Mouse (Mus musculus) heart, postnatal 25 days (tissue): ENCODE results near the gene Fgf22. TPM values are rescaled to one million over a fixed set of nuclear protein-coding genes. Genes with fewer than 3 reads are reported as not detected.

Experiments
- DNase-seq: peaks from one replicate; pipeline ENCODE4 v3.0.0; 2022; ENCODE audit warnings: low spot score
- intact Hi-C: fragments of 180-260 bp; cut with DNase I; formaldehyde crosslinking; loops from one replicate; pipeline ENCODE4 v1.15.1; 2025
- total RNA-seq, 2 experiments: library from RNA; stranded (reverse); gene quantifications; 2 replicates each; pipeline ENCODE4 v1.2.3; 2021

The Fgf22 gene
- total RNA-seq, 2 experiments from 2014 or later = not detected

DNA sequence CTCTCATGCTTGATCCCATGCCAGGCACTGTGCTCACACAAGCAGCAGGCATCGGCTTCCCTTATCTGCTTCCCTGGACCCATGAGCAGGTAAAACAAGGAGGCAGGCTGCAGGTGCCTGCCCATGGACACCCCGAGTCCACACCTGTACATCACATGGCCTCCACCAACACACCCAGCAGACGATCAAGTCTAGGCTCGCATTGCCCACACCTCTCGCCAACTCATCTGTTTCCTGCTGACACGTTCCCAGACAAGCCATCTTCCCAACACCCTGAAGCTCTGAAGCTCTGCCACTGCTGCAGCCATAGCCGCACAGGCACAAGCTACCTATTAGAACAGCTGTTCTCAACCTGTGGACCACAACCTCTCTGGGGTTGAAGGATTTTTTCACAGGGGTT lies 9.4 kb downstream of the Fgf22 start:
- intact Hi-C loops = loop anchor here (1.0 to 2.0 kb wide), 2 partner anchors 16 to 57 kb away; no protein-coding TSS in a partner anchor
- no peak for DNase-seq

DNA sequence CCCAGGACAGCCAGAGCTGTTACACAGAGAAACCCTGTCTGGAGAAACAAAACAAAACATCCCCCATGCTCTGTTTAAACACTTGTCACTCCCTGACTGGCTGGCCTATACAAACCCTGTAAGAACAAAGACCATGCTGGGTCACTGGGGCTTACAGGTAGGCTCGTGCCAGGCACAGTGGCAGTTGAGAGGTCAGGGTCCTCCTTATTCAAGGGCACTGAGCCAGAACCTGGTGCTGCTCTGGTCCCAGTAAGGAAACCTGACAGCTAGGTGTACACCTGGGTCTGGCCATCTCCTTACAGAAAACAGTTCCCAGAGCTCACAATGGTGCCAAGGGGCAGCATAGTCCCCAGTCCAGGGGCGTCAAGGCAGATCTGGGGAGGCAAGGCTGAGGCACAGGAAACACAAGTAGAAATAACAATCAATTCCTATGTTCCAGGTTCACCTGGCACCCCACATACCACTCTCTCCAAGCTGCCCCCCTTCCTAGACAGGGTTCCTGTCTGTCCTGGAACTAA lies 10.4 kb downstream of the Fgf22 start:
- no peak for DNase-seq
- intact Hi-C loops = loop anchor here (2.0 kb wide), 1 partner anchor 58 kb away; no protein-coding TSS in a partner anchor

DNA sequence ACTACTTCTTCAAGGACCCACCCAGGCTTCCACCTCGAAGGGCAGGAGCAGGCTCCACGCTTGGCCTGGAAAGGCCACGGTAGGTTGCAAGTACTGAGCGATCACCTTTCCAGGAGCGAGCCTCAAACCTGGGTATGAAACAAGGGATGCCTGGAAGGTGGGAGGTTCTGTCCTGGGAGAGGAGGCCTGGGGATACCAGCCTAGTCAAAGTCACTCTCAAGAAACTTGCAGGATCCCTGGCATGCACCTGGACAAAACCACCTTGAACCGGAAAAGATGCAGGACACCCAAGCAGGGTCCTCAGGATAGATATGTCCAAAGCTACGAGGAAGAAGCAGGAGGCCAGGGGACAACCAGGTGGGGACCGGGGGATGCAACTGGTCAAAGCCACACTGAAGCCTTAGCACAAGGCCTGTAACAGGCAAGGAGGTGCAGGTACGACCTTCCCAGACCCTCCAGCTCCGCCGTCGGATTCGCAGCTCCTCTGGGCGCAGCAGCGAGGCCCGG lies 11.2 kb downstream of the Fgf22 start:
- DNase-seq = no peak
- intact Hi-C loops = no loop called here

DNA sequence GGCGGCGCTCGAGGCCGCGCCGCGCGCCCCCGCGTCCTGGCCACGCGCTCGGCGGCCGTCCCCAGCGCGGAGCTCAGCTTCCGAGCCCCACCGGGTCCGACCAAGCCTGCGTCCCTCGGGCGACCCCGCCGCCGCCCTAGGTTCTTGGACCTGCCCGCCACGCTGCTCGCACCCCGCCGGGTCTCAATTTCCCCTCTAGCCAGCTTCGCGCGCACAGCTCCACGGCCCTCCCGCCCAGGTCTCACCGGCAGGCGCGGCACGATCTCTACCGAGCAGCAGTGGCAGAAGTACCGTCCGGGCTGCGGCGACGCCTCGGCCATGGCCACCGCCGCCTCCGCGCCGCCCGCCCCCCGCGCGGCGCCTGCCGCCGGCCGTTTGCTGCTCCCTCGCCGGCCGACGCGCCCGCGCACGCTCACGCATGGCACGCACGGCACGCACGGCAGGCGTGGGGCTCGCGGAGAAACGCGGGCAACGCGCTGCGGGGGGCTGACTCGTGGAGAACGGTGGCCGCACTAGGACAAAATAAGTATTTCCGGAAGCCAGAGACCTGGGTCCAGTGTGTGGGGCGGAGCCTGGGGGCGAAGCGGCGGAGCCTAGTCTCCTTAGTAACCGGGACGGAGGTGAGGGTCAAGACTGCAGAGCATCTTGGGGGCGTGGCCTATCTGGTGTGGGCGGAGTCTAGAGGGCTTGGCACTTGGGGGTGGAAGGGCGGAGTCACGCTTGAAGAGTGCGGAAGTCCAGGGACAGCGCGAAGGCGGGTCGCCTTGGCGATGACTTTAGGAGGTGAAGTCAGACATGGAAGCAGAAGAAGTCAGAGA lies 11.8 kb downstream of the Fgf22 start, which contains the start of gene Rnf126:
Rnf126 (minus strand) TSS at position 445 of the 818 bp plus-strand sequence.
- intact Hi-C loops = no loop called here
- DNase-seq = peak; percentile 99

DNA sequence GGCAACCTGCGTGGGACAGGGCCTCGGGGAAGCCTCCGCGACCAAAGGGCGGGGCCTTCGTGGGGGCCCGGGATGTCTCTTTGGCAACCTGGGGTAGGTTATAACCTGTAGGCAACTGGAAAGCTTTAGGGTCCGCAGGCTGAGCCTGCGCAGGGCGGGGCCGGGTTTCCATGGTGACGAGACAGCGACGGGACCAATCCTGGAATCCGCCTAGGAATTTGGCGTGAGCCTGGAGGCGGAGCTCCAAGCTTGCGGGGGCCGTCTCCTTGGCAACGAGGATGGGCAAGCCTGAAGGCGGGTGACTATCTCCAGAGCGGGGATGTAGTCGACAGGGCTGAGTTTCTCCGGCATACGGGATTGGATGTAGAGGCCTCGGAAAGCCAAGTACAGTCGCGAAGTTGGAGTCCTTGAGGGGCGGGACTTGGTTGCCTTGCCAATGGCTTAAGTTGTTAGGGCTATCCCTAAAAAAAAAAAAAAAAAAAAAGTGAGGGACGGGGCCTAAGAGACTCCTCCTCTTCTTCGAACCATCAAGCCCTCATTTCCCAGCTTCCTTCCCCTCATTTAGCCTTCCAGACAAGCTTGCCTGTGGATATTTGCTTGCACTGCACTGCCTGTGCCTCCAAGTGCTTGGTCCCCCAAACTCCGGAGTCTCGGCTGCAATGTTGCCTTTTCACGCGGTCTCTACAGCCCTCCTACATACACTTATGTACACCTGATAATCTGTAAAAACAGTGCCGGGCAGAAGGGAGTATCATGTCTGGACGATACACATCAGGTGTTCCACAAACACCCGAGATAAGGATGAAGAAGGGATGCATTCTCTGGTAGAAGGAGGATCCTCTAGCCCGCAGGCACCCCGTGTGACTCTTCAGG lies 12.7 kb downstream of the Fgf22 start:
- peak; percentile 87 for DNase-seq
- intact Hi-C loops = loop anchor here (2.0 kb wide), 1 partner anchor 17 kb away; no protein-coding TSS in a partner anchor

DNA sequence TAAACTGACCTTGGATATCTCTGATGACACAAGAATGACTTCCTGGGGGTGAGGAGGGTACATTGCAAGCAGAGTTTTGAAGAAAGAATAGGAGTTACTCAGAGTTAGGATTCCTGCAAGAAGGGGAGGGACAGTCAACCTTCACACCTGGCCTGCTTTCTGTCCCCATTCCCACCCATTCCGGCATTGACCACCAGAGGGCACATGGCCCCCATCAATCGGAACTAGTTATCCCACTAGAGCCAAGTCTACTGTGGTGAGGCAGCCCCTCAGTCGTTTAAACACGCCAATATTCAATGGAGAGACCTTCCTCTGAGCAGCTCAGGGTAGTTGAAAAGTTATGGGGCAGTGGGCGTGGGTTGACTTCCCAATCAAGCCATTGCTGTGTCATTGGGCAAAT lies 13.5 kb downstream of the Fgf22 start:
- no peak for DNase-seq
- intact Hi-C loops = loop anchor here (2.0 kb wide), 1 partner anchor 16 kb away; no protein-coding TSS in a partner anchor

DNA sequence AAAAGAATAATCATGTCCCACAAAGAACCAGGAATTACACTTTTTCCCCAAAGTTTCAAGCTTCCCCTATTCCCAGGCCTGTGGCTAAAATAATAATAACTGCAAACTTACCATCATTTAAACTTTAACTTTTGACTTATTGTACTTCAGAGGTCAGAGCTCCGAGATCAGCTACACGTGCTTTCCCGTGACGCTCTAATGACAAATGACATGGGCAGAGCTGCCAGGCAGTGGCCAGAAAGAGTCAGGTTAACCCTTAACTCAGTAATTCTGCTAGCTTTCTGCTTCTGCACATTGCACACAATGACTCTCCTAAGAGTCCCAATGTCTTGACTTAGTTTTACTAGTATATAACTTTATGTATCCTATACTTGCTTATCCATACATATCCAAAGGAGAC lies 14.5 kb downstream of the Fgf22 start:
- no peak for DNase-seq
- intact Hi-C loops = loop anchor here (2.0 kb wide), 1 partner anchor 15 kb away; no protein-coding TSS in a partner anchor

DNA sequence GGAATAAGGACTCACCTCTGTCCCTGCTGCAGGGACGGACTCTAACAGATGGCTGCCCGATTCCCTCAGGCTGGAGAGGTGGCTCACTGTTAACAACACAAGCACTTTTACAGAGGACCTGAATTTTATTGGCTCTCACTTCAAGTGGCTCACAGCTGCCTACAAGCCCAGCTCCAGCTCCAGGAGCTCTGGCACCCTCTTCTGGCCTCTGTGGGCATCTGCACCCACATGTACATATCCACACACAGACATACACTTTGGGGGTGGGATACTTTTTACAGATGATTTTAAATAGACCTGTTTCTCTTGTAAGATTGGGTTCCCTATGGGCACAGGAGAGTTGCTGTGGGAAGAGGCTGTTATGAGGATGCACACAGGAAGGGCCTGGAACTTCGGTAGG lies 17.4 kb downstream of the Fgf22 start:
- intact Hi-C loops = no loop called here
- DNase-seq = no peak

- intact Hi-C loops = no loop called here
- DNase-seq = no peak
These were observed 18.3 kb downstream of the Fgf22 start for GRCm38 (mm10) chr10:79773208-79773607.

GRCm38 (mm10) chr10:79774486-79775279 lies 19.8 kb downstream of the Fgf22 start:
- intact Hi-C loops = no loop called here
- DNase-seq = no peak

DNA sequence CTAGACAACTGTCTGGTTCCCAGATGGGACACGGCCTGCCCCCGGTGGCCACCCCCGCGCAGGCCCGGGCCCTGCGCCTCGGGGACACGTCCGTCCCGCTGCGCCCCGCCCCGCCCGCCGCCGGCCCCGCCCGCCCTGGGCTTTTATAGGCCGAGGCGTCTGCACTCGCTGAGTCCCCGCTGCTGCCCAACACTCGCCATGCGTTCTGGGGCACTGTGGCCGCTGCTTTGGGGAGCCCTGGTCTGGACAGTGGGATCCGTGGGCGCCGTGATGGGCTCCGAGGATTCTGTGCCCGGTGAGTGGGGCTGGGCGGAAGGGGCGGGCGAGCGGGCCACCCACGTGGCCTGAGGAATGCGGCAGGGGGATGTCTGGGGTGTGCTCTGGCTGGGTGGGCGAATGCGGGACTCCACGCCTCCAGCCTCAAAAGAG lies 22.2 kb downstream of the Fgf22 start, which contains the start of gene Fstl3:
Fstl3 (plus strand) TSS at position 170 of the 429 bp plus-strand sequence.
- no peak for DNase-seq
- intact Hi-C loops = no loop called here

- intact Hi-C loops = no loop called here
These were observed 23.1 kb downstream of the Fgf22 start for GRCm38 (mm10) chr10:79778006-79778405.

DNA sequence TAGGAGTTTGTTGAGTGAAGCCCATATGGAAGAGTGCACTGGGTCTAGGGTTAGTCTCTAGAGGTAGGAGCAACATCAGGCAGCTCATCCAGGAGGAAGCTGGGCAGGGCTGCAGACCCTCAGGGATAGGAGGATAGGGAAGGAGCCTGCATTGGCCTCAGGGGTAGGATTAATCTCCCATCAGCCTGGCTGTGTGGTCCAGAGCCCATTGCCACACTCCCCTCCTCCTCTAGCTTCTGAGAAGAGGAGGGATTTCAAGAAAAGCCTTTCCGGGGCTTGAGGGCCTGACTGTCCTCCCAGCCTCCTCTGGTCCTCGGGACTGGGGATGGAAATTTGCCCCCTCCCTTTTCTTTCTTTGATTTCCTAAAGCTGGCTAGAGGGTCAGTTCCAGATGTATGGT lies 24.3 kb downstream of the Fgf22 start:
- intact Hi-C loops = no loop called here
- DNase-seq = no peak

More at GRCm38 (mm10) chr10:79778006-79778405, 23.1 kb downstream of the Fgf22 start:
- peak; percentile 47 for DNase-seq

DNA sequence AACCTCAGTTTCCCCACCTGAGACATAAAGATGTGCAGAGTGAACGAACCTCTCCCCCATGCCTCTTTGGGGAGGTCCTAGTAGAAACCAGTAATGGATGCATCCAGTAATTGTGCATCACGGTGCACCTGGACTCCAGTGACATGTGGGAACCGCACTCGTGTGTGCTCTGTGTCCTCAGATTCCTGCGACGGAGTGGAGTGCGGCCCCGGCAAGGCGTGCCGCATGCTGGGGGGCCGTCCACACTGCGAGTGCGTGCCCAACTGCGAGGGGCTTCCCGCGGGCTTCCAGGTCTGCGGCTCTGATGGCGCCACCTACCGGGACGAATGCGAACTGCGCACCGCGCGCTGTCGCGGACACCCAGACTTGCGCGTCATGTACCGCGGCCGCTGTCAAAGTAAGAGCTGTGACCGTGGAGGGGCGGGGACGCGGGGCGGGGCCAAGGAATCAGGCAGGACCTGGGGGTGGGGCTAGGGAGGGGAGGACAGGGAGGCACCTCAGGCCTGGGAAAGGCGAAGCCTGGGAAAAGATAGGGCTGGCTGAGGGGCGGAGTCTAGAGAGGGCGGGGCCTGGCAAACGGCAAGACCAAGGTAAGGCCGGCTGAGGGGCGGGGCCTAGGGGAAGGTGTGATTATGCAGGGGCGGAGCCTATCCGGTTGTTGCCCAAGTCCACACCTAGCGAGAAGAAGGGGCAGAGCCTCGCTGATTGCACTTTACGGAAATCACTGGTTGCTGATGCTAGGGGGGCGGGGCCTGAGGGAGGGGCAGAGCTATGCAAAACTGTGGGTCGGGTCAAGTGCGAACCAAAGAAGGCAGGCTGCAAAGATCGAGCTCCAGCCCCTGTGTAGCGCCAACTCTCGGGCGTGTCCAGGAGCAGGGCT lies 25.1 kb downstream of the Fgf22 start:
- DNase-seq = peak; percentile 86
- intact Hi-C loops = no loop called here

- intact Hi-C loops = no loop called here
These were observed 25.8 kb downstream of the Fgf22 start for GRCm38 (mm10) chr10:79780664-79781015.

GRCm38 (mm10) chr10:79781139-79781538 lies 26.3 kb downstream of the Fgf22 start:
- intact Hi-C loops = no loop called here
- DNase-seq = no peak

More at GRCm38 (mm10) chr10:79780664-79781015, 25.8 kb downstream of the Fgf22 start:
- no peak for DNase-seq

DNA sequence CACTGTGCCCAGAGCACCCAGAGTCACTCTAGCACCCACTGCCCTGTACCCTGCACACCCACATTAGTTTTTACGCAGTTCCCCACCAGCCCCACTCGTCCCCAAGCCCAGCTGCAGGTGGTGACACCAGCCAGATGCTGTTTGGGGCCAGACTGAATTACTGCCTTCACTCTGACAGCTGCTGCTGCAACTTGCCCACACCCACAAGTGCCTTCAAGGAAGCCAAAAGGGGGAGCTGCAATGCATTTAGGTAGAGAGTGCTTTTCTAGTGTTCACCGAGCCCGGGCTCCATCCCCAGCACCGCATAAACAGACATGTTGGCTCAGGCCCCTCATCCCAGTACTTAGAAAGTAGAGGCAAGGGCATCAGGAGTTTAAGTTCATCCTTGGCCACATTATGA lies 27.1 kb downstream of the Fgf22 start:
- no peak for DNase-seq
- intact Hi-C loops = no loop called here

DNA sequence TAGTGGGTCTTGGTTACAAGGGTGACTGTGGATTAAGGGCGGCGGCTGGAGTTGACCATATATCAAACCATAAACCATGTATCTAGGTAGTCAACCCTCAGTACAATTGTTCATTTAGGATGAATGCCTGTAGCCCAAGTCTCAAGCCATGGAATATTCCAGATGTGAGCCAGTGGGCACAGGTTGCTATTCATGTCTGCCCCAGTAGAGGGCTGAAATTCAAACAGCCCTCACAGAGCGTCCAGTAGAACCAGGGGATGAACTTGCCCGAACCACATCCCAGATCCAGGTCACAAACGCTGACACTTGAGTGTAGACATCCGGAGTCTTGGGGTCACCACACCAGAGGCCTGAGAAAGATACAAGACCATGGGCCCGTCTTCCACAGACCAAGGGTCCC lies 28.2 kb downstream of the Fgf22 start:
- no peak for DNase-seq
- intact Hi-C loops = no loop called here
